Mouse (Mus musculus) brain, embryonic 14.5 days (tissue): Measurements from ENCODE around the gene Pigo.

Experiments
- CTCF ChIP-seq: fragments of 200-500 bp; IDR thresholded peaks from 2 replicates; pipeline ENCODE4 v1.5.1; 2012; ENCODE audit warnings: inconsistent platforms, mild to moderate bottlenecking, moderate library complexity, borderline replicate concordance; ENCODE audit not compliant: insufficient read depth, insufficient read length; ENCODE audit errors: extremely low read depth
- POLR2A ChIP-seq: fragments of 200-500 bp; IDR thresholded peaks from 2 replicates; pipeline ENCODE4 v1.6.1; 2012; ENCODE audit warnings: mild to moderate bottlenecking, inconsistent platforms, borderline replicate concordance; ENCODE audit not compliant: poor library complexity, insufficient read depth, insufficient read length, severe bottlenecking; ENCODE audit errors: extremely low read depth

- TF ChIP-seq POLR2A (peak; percentile 62), CTCF (no peak)
Observed at GRCm38 (mm10) chr4:43040114-43040572, 14.5 kb upstream of the Pigo start.
